Mouse (Mus musculus) hindbrain, embryonic 15.5 days (tissue): ENCODE measurements around the gene Tmprss6. TPM values are rescaled to one million over a fixed set of nuclear protein-coding genes. Genes with fewer than 3 reads are reported as not detected.

ENCODE experiments used
- ATAC-seq: fragments of 200-750 bp; cut with Nextera tagmentation; 2 replicates; pipeline ENCODE4 v1.8.0; 2017; ENCODE audit warnings: low read depth, moderate number of reproducible peaks, moderate TSS enrichment; ENCODE audit not compliant: low FRiP score
- H3K27ac ChIP-seq: fragments of 300-500 bp; sonication (generic); replicated peaks from 2 replicates; pipeline ENCODE4 v1.5.1; 2015; ENCODE audit warnings: mild to moderate bottlenecking, inconsistent platforms
- H3K27me3 ChIP-seq: fragments of 300-500 bp; sonication (generic); 2 replicates; pipeline ENCODE4 v1.6.1; 2015; ENCODE audit warnings: control low read depth, inconsistent platforms
- H3K36me3 ChIP-seq: fragments of 300-500 bp; sonication (generic); 2 replicates; pipeline ENCODE4 v1.6.1; 2015; ENCODE audit warnings: control low read depth, inconsistent platforms
- H3K4me1 ChIP-seq: fragments of 300-500 bp; sonication (generic); replicated peaks from 2 replicates; pipeline ENCODE4 v1.6.1; 2015; ENCODE audit warnings: control low read depth, inconsistent platforms
- H3K4me2 ChIP-seq: fragments of 300-500 bp; sonication (generic); 2 replicates; pipeline ENCODE4 v1.6.1; 2015; ENCODE audit warnings: moderate library complexity, mild to moderate bottlenecking, inconsistent platforms
- H3K4me3 ChIP-seq: fragments of 300-500 bp; sonication (generic); 2 replicates; pipeline ENCODE4 v1.5.1; 2015; ENCODE audit warnings: mild to moderate bottlenecking, inconsistent platforms
- H3K9ac ChIP-seq: fragments of 300-500 bp; sonication (generic); 2 replicates; pipeline ENCODE4 v1.6.1; 2015; ENCODE audit warnings: inconsistent platforms
- H3K9me3 ChIP-seq: fragments of 300-500 bp; sonication (generic); 2 replicates; pipeline ENCODE4 v1.6.1; 2016; ENCODE audit warnings: control low read depth, inconsistent platforms
- WGBS: fragments of 180-500 bp; shearing (Covaris S2); methylation state at CpG from one replicate; pipeline ENCODE4 v1.1.7; 2015; 5-methylcytosine and 5-hydroxymethylcytosine counted together
- polyA plus RNA-seq: library from polyadenylated mRNA; unstranded; fragments of >200 nt; fragmentation: Nextera tagmentation; extraction: Ambion mirVana; gene quantifications from 2 replicates; pipeline ENCODE4 v1.2.1, GENCODE M21; 2015

Tmprss6 gene
- 0.47 and 0.56 TPM in 2 replicates for polyA plus RNA-seq

DNA sequence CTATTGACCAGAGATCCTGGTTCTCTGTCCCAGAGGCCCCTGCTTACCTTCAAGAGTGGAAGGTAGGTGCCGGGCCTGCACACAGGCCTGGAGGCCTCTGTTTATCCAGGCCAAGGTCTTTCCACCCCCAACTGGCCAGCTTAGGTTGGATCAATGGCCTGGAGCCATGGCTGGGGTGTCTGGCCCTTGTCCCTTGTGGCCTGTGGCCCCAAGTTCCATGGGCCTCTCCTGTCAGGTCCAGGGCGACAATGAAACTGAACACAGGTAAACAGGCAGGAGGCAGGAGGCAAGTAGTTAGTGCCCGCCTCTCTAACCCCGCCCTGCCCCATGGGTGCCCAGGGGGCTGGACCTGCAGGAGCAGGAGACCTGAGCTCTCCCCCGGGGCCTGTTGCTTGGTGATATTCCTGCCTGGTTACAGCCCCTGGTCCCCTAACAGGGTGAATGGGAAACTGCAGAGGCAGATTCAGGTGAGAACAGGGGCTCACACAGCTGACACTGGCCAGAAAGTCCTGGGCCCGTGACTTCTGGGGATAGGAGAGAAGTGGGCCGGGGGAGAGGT is at the start of gene Tmprss6:
Tmprss6 (minus strand) TSS at position 256 of the 559 bp plus-strand sequence.
- Histone ChIP-seq H3K4me3 (no peak within 1 kb of the TSS), H3K36me3 (no peaks in the 10 kb centered on the region), H3K27me3 (no peaks in the 10 kb centered on the region), H3K4me1 (no peaks in the 10 kb centered on the region), H3K4me2 (no peak within 1 kb of the TSS), H3K27ac (no peak within 1 kb of the TSS), H3K9ac (no peak within 1 kb of the TSS), H3K9me3 (no peaks in the 10 kb centered on the region)
- no peak for ATAC-seq
- 86% methylated on average over 7 of the region's 7 CpGs for WGBS

- no peaks in the 10 kb centered on the region for H3K9me3 ChIP-seq
- H3K27ac ChIP-seq = no peak overlapping the region
- H3K4me3 ChIP-seq = no peak overlapping the region
- H3K27me3 ChIP-seq = no peaks in the 10 kb centered on the region
- no peak overlapping the region for H3K4me2 ChIP-seq
- WGBS = 73% methylated on average over 7 of the region's 7 CpGs
- ATAC-seq = no peak
- no peak overlapping the region for H3K9ac ChIP-seq
- 0 out of 2 replicates have a peak, but pooled peaks cover 6% of the 10 kb centered on the region for H3K4me1 ChIP-seq
- no peaks in the 10 kb centered on the region for H3K36me3 ChIP-seq
Measured at GRCm38 (mm10) chr15:78518221-78518620, 49.8 kb upstream of the Tmprss6 start.

DNA sequence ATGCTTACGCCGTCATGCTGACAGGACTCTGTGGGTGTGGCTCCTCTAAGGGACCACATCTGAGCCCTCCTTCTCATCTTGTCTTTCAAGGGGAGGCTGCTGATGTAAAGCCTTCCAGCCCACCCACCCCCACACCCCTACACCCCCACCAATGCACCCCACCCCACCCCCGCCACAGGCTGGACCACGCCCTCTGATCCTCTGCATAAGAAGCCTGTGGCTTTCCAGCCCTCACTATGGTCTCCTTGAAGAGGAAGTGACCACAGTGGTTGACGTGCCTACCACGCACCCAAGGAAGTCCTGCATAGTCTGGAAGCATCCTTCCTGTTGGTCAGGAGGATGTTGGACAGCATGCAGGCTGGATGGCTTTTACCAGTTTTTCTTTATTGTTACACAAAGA is 47.3 kb upstream of the Tmprss6 start:
- Histone ChIP-seq H3K27ac (no peak overlapping the region), H3K9me3 (no peaks in the 10 kb centered on the region), H3K9ac (no peak overlapping the region), H3K4me1 (0 out of 2 replicates have a peak, but pooled peaks cover 6% of the 10 kb centered on the region), H3K4me2 (no peak overlapping the region), H3K4me3 (no peak overlapping the region), H3K27me3 (no peaks in the 10 kb centered on the region), H3K36me3 (no peaks in the 10 kb centered on the region)
- 91% methylated on average over 4 of the region's 6 CpGs for WGBS
- ATAC-seq = no peak

DNA sequence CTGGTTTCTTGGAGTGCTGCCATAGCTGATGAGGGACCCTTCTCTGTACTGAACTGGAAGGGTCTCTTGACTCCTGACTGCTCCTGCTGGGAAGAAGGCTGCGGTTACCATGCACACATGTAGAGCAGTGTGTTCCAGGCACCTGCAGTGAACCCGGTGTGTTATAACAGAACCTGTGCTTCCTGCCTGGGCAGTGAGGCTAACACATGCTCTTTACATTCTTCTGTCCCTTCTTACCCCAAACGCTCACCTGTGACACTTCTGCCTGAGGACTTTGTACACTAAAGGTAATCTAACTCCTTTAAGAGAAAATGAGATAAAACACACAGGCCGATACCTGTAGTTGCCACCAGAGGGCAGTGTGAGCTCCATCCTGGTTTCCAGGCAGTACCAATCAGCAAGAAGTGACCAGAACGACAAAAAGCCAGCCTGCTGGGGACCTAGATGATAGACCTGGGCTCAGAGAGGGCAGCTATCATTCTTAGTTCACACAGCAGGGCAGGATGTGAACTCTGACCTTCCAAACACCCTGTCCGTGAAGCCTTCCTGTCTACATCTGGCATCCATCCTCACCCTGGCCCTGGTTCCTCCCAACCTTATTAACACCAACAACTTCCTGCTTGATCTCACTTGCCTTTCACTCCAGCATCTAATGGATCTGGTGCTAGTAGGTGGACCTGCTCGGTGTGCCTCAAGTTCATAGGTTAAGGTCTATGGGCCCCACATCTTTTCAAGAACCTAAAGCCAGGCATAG is 46.1 kb upstream of the Tmprss6 start:
- Histone ChIP-seq H3K36me3 (no peaks in the 10 kb centered on the region), H3K4me3 (no peak overlapping the region), H3K27ac (no peak overlapping the region), H3K9ac (no peak overlapping the region), H3K9me3 (no peaks in the 10 kb centered on the region), H3K27me3 (no peaks in the 10 kb centered on the region), H3K4me2 (no peak overlapping the region), H3K4me1 (peaks cover 13% of the 10 kb centered on the region)
- ATAC-seq = no peak
- WGBS = 30% methylated on average over 7 of the region's 7 CpGs

- Histone ChIP-seq H3K36me3 (no peaks in the 10 kb centered on the region), H3K4me3 (no peak overlapping the region), H3K27ac (no peak overlapping the region), H3K4me1 (peaks cover 13% of the 10 kb centered on the region), H3K27me3 (no peaks in the 10 kb centered on the region), H3K4me2 (no peak overlapping the region), H3K9ac (no peak overlapping the region), H3K9me3 (no peaks in the 10 kb centered on the region)
- WGBS = 88% methylated on average over 14 of the region's 14 CpGs
- ATAC-seq = no peak
Measured at GRCm38 (mm10) chr15:78513019-78513418, 44.6 kb upstream of the Tmprss6 start.

- Histone ChIP-seq H3K27ac (no peak overlapping the region), H3K4me1 (peaks cover 13% of the 10 kb centered on the region), H3K9me3 (no peaks in the 10 kb centered on the region), H3K27me3 (no peaks in the 10 kb centered on the region), H3K36me3 (no peaks in the 10 kb centered on the region), H3K9ac (no peak overlapping the region), H3K4me3 (no peak overlapping the region), H3K4me2 (no peak overlapping the region)
- WGBS = 88% methylated on average over 7 of the region's 7 CpGs
- ATAC-seq = no peak
Measured at GRCm38 (mm10) chr15:78511951-78512350, 43.5 kb upstream of the Tmprss6 start.

DNA sequence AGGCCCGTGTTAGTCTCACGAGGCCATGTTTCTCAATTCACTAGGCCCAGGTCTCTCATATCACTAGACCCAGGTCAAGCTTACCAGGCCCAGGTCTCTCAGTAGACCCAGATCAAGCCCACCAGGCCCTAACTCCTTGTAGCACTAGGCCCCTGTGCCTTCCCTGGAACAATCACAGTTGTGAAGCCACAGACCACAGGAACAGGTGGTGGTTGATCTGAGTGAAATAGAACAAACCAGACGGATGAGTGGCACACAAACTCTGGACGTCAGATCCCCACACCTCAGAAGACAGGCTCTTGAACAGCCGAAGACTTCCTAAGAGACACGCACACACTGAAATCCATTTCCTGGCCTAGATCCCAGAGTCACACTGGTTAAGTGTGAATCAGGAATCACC is 42.3 kb upstream of the Tmprss6 start:
- no peak overlapping the region for H3K4me2 ChIP-seq
- no peak overlapping the region for H3K4me3 ChIP-seq
- H3K36me3 ChIP-seq = no peaks in the 10 kb centered on the region
- WGBS = 93% methylated on average over 6 of the region's 6 CpGs
- no peaks in the 10 kb centered on the region for H3K9me3 ChIP-seq
- no peak for ATAC-seq
- no peaks in the 10 kb centered on the region for H3K27me3 ChIP-seq
- no peak overlapping the region for H3K27ac ChIP-seq
- H3K4me1 ChIP-seq = peaks cover 13% of the 10 kb centered on the region
- no peak overlapping the region for H3K9ac ChIP-seq

- H3K9me3 ChIP-seq = no peaks in the 10 kb centered on the region
- H3K4me3 ChIP-seq = no peak overlapping the region
- 45% methylated on average over 8 of the region's 8 CpGs for WGBS
- no peak overlapping the region for H3K4me2 ChIP-seq
- no peaks in the 10 kb centered on the region for H3K27me3 ChIP-seq
- H3K36me3 ChIP-seq = no peaks in the 10 kb centered on the region
- no peak overlapping the region for H3K9ac ChIP-seq
- H3K4me1 ChIP-seq = peaks cover 13% of the 10 kb centered on the region
- no peak overlapping the region for H3K27ac ChIP-seq
- no peak for ATAC-seq
Measured at GRCm38 (mm10) chr15:78510121-78510576, 41.7 kb upstream of the Tmprss6 start.

GRCm38 (mm10) chr15:78509297-78509899 is 41.0 kb upstream of the Tmprss6 start:
- Histone ChIP-seq H3K4me3 (no peak overlapping the region), H3K36me3 (no peaks in the 10 kb centered on the region), H3K4me2 (no peak overlapping the region), H3K27ac (no peak overlapping the region), H3K4me1 (peaks cover 7% of the 10 kb centered on the region), H3K9ac (no peak overlapping the region), H3K27me3 (no peaks in the 10 kb centered on the region), H3K9me3 (no peaks in the 10 kb centered on the region)
- 45% methylated on average over 12 of the region's 12 CpGs for WGBS
- no peak for ATAC-seq

- no peak for ATAC-seq
- no peak overlapping the region for H3K27ac ChIP-seq
- no peak overlapping the region for H3K9ac ChIP-seq
- 63% methylated on average over 7 of the region's 7 CpGs for WGBS
- H3K4me3 ChIP-seq = no peak overlapping the region
- no peak overlapping the region for H3K4me2 ChIP-seq
- no peaks in the 10 kb centered on the region for H3K36me3 ChIP-seq
- no peaks in the 10 kb centered on the region for H3K9me3 ChIP-seq
- peaks cover 7% of the 10 kb centered on the region for H3K4me1 ChIP-seq
- no peaks in the 10 kb centered on the region for H3K27me3 ChIP-seq
Measured at GRCm38 (mm10) chr15:78508443-78508842, 40.0 kb upstream of the Tmprss6 start.

DNA sequence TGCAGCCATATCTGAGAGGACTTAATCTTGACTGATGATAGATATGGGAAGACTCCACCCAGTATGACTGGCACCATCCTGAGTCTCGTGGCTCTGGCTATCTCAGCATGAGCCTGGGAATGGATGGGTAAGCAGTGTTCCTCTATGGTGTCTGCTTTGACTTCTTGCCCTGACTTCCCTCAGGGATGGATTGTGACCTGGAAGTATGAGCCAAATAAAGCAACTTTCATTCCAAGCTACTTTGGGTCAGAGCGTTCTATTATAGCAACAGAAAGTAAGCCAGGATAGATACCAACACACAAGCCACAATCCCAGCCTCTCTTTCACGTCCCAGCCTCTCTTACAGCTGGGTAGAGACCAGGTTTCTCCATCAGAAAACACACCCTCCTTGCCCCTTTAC is 37.1 kb upstream of the Tmprss6 start:
- Histone ChIP-seq H3K4me1 (peaks cover 7% of the 10 kb centered on the region), H3K4me3 (no peak overlapping the region), H3K27ac (no peak overlapping the region), H3K4me2 (no peak overlapping the region), H3K9me3 (no peaks in the 10 kb centered on the region), H3K27me3 (no peaks in the 10 kb centered on the region), H3K9ac (no peak overlapping the region), H3K36me3 (no peaks in the 10 kb centered on the region)
- no peak for ATAC-seq
- WGBS = 79% methylated on average over 3 of the region's 3 CpGs

DNA sequence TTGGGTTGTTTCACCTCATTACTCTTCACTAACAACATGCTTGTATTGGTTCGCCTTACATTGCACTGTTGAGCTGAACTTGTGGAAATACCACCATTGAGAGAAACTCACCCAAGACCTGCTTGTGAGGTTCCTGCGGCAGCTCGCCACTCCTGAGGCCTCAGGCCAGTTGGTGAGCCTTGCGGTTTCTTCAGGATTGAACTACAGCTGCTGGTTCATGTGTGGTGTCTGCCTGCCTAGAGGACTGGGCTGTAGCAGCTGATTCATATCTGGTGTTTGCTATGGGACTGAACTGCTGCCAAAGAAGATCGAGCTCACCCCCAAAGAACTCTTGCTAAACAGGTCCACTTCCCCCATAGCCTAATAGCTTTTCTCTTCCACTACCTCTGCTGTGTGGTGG is 36.4 kb upstream of the Tmprss6 start:
- H3K9ac ChIP-seq = no peak overlapping the region
- H3K9me3 ChIP-seq = no peaks in the 10 kb centered on the region
- no peak overlapping the region for H3K4me2 ChIP-seq
- peaks cover 2% of the 10 kb centered on the region for H3K4me1 ChIP-seq
- no peaks in the 10 kb centered on the region for H3K36me3 ChIP-seq
- H3K27me3 ChIP-seq = no peaks in the 10 kb centered on the region
- ATAC-seq = no peak
- no peak overlapping the region for H3K27ac ChIP-seq
- WGBS = 93% methylated on average over 5 of the region's 5 CpGs
- H3K4me3 ChIP-seq = no peak overlapping the region
